Mouse (Mus musculus) heart, postnatal 0 days (tissue): ENCODE data around the gene Shc1.
"Not testable (repeated sequence)": the region's sequence is repeated elsewhere in the genome, so short reads cannot be mapped to it uniquely, and the experiment has no call there.

Experiments used
- CTCF ChIP-seq: IDR thresholded peaks from 2 replicates; pipeline ENCODE4 v1.5.1; 2016; ENCODE audit warnings: antibody characterized with exemption, control low read depth, low read depth
- EP300 ChIP-seq: IDR thresholded peaks from 2 replicates; pipeline ENCODE4 v1.6.1; 2016; ENCODE audit warnings: antibody characterized with exemption, low read depth

DNA sequence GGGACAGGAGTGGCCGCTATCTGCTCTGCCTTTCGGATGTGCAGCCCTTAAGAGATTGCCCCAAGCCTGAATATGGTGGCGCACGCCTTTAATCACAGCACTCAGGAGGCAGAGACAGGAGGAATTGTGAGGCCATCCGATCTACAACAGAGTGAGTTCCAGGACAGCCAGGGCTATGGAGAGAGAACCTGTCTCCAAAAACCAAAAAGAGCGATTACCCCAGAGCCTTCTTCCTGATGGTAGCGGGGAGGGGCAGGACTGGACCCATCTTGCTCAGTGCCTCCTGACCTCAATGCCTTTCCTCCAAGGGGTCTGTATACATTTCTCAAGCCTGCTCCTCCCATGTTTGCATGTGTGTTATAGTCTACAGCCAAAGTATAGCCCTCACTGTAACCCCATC lies 10.8 kb downstream of the Shc1 start:
- not testable (repeated sequence) for TF ChIP-seq CTCF, EP300
